Comparison of ENCODE assay signal across 16 mouse cellular contexts in genomic region chr13:44792361-44792892, GRCm38 (mm10).
"Had no signal": no experiment of that assay in that cellular context is flagged by ENCODE, and none has a peak within 500 bp of the region (broad histone marks: within the 10 kb centered on the region; RNA-seq: fewer than 3 reads in every experiment).

No protein-coding gene starts in this region.

- H3K27me3 ChIP-seq: lung, embryonic 15.5 days; megakaryocyte, embryonic 14.5 days; midbrain, embryonic 13.5 days; midbrain, embryonic 15.5 days; neural tube, embryonic 12.5 days; stomach, embryonic 15.5 days had no signal

- H3K27ac ChIP-seq: lung, embryonic 15.5 days; macrophage; midbrain, embryonic 13.5 days; midbrain, embryonic 15.5 days; neural tube, embryonic 12.5 days; stomach, embryonic 15.5 days; stomach, postnatal 0 days had no signal

- H3K4me2 ChIP-seq: lung, embryonic 15.5 days; midbrain, embryonic 11.5 days; midbrain, embryonic 13.5 days; midbrain, embryonic 15.5 days; neural tube, embryonic 12.5 days; stomach, embryonic 15.5 days had no signal

- H3K9me3 ChIP-seq: lung, embryonic 15.5 days; megakaryocyte, embryonic 14.5 days; midbrain, embryonic 13.5 days; midbrain, embryonic 15.5 days; neural tube, embryonic 12.5 days; stomach, embryonic 15.5 days had no signal

- H3K4me3 ChIP-seq: lung, embryonic 15.5 days; megakaryocyte, embryonic 14.5 days; midbrain, embryonic 13.5 days; midbrain, embryonic 15.5 days; neural tube, embryonic 12.5 days; stomach, embryonic 15.5 days had no signal

- H3K36me3 ChIP-seq: lung, embryonic 15.5 days; midbrain, embryonic 13.5 days; midbrain, embryonic 15.5 days; neural tube, embryonic 12.5 days; stomach, embryonic 15.5 days had no signal

- H3K9ac ChIP-seq: lung, embryonic 15.5 days; midbrain, embryonic 13.5 days; midbrain, embryonic 15.5 days; neural tube, embryonic 12.5 days; stomach, embryonic 15.5 days had no signal

- ATAC-seq: lung, postnatal 0 days; midbrain, embryonic 13.5 days; midbrain, embryonic 15.5 days had no signal

- DNase-seq: lung, postnatal 14 days; lung, postnatal 36 days; right cerebral cortex, postnatal 14 days; thymus, adult 2 months; thymus, postnatal 25 days; thymus, postnatal 4 days had no signal
